Mouse (Mus musculus): Measurements from ENCODE around the gene Phlda2.

The Phlda2 gene

DNA sequence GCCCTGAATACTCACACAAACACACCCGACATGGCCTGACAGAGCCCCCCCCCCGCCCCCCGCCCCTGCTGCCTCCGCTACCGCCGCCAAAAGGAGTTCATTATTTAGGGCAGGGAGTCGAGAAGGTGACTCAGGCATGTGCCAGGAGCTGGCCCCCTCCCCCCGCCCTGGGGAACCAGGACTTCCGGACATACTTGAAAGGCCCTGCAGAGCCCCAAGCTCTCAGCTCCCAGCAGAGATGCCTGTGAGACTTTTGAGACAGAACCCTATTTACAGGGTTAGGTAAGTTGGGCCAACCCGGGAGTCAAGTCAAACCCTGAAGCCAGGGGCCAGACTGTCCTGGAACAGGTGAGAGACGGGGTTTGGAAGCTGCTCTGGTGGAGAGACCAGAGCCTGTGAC is 41.0 kb downstream of the Phlda2 start:
- DNase-seq = no peak

GRCm38 (mm10) chr7:143461294-143461870 is 41.6 kb downstream of the Phlda2 start:
- no peak for DNase-seq

DNA sequence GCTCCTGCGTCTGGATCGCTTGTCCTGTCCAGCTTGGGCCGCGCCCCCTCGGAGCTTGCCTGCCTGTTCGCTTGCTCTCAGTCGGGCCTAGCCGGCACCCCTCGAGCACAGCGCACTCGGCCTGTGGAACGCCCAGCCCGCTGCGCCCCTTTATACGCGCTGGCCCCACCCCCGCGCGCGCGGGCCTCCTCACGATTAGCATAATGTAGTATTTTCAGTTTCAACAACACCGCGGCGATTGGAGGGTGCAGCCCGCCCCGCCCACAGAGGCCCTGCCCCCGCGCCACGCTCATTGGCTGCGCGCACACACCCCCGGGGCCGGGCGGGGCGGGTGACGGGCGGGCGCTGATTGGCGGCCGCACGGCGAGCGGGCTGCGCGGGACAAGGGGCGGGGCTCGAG is 42.1 kb downstream of the Phlda2 start, which contains the start of gene Cdkn1c:
Cdkn1c (minus strand) TSS at position 177 of the 400 bp plus-strand sequence.
- peak; percentile 91 to 93 for DNase-seq

- no peak for DNase-seq
Measured at GRCm38 (mm10) chr7:143460217-143460834, 42.6 kb downstream of the Phlda2 start.

- DNase-seq = peak; percentile 43 to 45
Measured at GRCm38 (mm10) chr7:143459332-143460211, 43.4 kb downstream of the Phlda2 start.

DNA sequence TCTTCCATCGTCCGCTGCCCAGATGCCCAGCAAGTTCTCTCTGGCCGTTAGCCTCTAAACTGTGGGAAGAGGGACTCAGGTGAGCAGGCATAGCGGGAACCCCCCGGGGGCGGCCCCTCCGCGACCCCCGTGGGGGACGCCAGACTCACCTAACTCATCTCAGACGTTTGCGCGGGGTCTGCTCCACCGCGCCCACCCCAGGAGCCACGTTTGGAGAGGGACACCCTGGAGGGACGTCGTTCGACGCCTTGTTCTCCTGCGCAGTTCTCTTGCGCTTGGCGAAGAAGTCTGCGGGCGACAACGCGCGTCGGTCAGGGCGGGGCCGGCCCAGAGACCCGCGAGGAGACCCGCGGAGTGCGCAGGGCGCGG is 44.0 kb downstream of the Phlda2 start:
- no peak for DNase-seq
